Mouse (Mus musculus): ENCODE data around the gene Acot5. TPM values are rescaled to one million over a fixed set of nuclear protein-coding genes. Genes with fewer than 3 reads are reported as not detected.
A peak's percentile ranks its signal among the peaks of the same experiment; 100 is the strongest.
"Not testable (repeated sequence)": the region's sequence is repeated elsewhere in the genome, so short reads cannot be mapped to it uniquely, and the experiment has no call there.

The Acot5 gene
- polyA plus RNA-seq, 1 experiment from 2014 or later, result 0.18 TPM

- Histone ChIP-seq H3K4me2 (no peak overlapping the region), H3K27ac (no peak overlapping the region), H3K4me3 (no peak overlapping the region), H3K9me3 (no peaks in the 10 kb centered on the region), H3K4me1 (no peaks in the 10 kb centered on the region), H3K27me3 (peaks cover 11% of the 10 kb centered on the region), H3K36me3 (no peaks in the 10 kb centered on the region), H3K9ac (no peak overlapping the region)
- no peak for ATAC-seq (ENCODE audit: insufficient number of reproducible peaks, insufficient read depth, low FRiP score, low TSS enrichment, low read depth)
- WGBS, result 69% methylated on average over 5 of the region's 5 CpGs
These were observed 5.9 kb upstream of the Acot5 start for GRCm38 (mm10) chr12:84063228-84063627.

GRCm38 (mm10) chr12:84063833-84064232, 5.3 kb upstream of the Acot5 start:
- no peaks in the 10 kb centered on the region for H3K9me3 ChIP-seq
- H3K4me2 ChIP-seq, result no peak overlapping the region
- H3K9ac ChIP-seq, result no peak overlapping the region
- H3K4me1 ChIP-seq, result no peaks in the 10 kb centered on the region
- no peak overlapping the region for H3K27ac ChIP-seq
- H3K4me3 ChIP-seq, result no peak overlapping the region
- peaks cover 17% of the 10 kb centered on the region for H3K27me3 ChIP-seq
- ATAC-seq (ENCODE audit: insufficient number of reproducible peaks, insufficient read depth, low FRiP score, low TSS enrichment, low read depth), result no peak
- H3K36me3 ChIP-seq, result no peaks in the 10 kb centered on the region
- 88% methylated on average over 2 of the region's 2 CpGs for WGBS

GRCm38 (mm10) chr12:84064621-84065020, 4.5 kb upstream of the Acot5 start:
- Histone ChIP-seq H3K4me3 (no peak overlapping the region), H3K9ac (no peak overlapping the region), H3K4me1 (peaks cover 3% of the 10 kb centered on the region; the same call in 1 of the 2 replicates), H3K27ac (no peak overlapping the region), H3K9me3 (no peaks in the 10 kb centered on the region), H3K36me3 (no peaks in the 10 kb centered on the region), H3K4me2 (no peak overlapping the region), H3K27me3 (peaks cover 23% of the 10 kb centered on the region)
- 73% methylated on average over 8 of the region's 8 CpGs for WGBS
- no peak for ATAC-seq (ENCODE audit: insufficient number of reproducible peaks, insufficient read depth, low FRiP score, low TSS enrichment, low read depth)

- peaks cover 3% of the 10 kb centered on the region; the same call in 1 of the 2 replicates for H3K4me1 ChIP-seq
- no peak overlapping the region for H3K9ac ChIP-seq
- peaks cover 40% of the 10 kb centered on the region for H3K27me3 ChIP-seq
- H3K9me3 ChIP-seq, result no peaks in the 10 kb centered on the region
- no peak for ATAC-seq (ENCODE audit: insufficient number of reproducible peaks, insufficient read depth, low FRiP score, low TSS enrichment, low read depth)
- H3K4me3 ChIP-seq, result no peak overlapping the region
- WGBS, result 78% methylated on average over 4 of the region's 4 CpGs
- no peaks in the 10 kb centered on the region for H3K36me3 ChIP-seq
- no peak overlapping the region for H3K4me2 ChIP-seq
- no peak overlapping the region for H3K27ac ChIP-seq
These were observed 1.4 kb upstream of the Acot5 start for GRCm38 (mm10) chr12:84067752-84068151.

GRCm38 (mm10) chr12:84068296-84068695, 829 bp upstream of the Acot5 start:
- WGBS, result 51% methylated on average over 8 of the region's 8 CpGs
- no peak for ATAC-seq (ENCODE audit: insufficient number of reproducible peaks, insufficient read depth, low FRiP score, low TSS enrichment, low read depth)
- H3K9me3 ChIP-seq, result no peaks in the 10 kb centered on the region
- H3K36me3 ChIP-seq, result no peaks in the 10 kb centered on the region
- no peak overlapping the region for H3K27ac ChIP-seq
- H3K9ac ChIP-seq, result no peak overlapping the region
- H3K4me2 ChIP-seq, result no peak overlapping the region
- no peak overlapping the region for H3K4me3 ChIP-seq
- H3K27me3 ChIP-seq, result peaks cover 40% of the 10 kb centered on the region
- H3K4me1 ChIP-seq, result peaks cover 3% of the 10 kb centered on the region; the same call in 1 of the 2 replicates

- not testable (repeated sequence) for H3K36me3 ChIP-seq; H3K4me1 ChIP-seq; H3K27ac ChIP-seq; ATAC-seq (ENCODE audit: insufficient number of reproducible peaks, insufficient read depth, low FRiP score, low TSS enrichment, low read depth); H3K9me3 ChIP-seq
- H3K9ac ChIP-seq, result 0 out of 2 replicates have a peak overlapping the region, but pooled peaks have one; percentile 49
- H3K27me3 ChIP-seq, result peaks cover 40% of the 10 kb centered on the region
- H3K4me2 ChIP-seq, result peak overlapping the region; percentile 69
- peak overlapping the region; percentile 45 for H3K4me3 ChIP-seq
- WGBS, result 3% methylated on average over 42 of the region's 52 CpGs
These were observed 457 bp downstream of the Acot5 start for GRCm38 (mm10) chr12:84069582-84069981.

GRCm38 (mm10) chr12:84071696-84072095, 2.6 kb downstream of the Acot5 start:
- Histone ChIP-seq H3K4me1 (peaks cover 3% of the 10 kb centered on the region; the same call in 1 of the 2 replicates), H3K9ac (no peak overlapping the region), H3K9me3 (no peaks in the 10 kb centered on the region), H3K4me3 (no peak overlapping the region), H3K27ac (no peak overlapping the region), H3K36me3 (no peaks in the 10 kb centered on the region), H3K27me3 (peaks cover 39% of the 10 kb centered on the region), H3K4me2 (no peak overlapping the region)
- ATAC-seq (ENCODE audit: insufficient number of reproducible peaks, insufficient read depth, low FRiP score, low TSS enrichment, low read depth), result no peak
- WGBS, result 92% methylated on average over 2 of the region's 2 CpGs

- H3K36me3 ChIP-seq, result no peaks in the 10 kb centered on the region
- WGBS, result 81% methylated on average over 4 of the region's 4 CpGs
- H3K4me3 ChIP-seq, result no peak overlapping the region
- H3K9me3 ChIP-seq, result no peaks in the 10 kb centered on the region
- no peaks in the 10 kb centered on the region for H3K4me1 ChIP-seq
- no peak overlapping the region for H3K4me2 ChIP-seq
- ATAC-seq (ENCODE audit: insufficient number of reproducible peaks, insufficient read depth, low FRiP score, low TSS enrichment, low read depth), result no peak
- no peak overlapping the region for H3K9ac ChIP-seq
- no peak overlapping the region for H3K27ac ChIP-seq
- H3K27me3 ChIP-seq, result no peaks in the 10 kb centered on the region
These were observed 8.4 kb downstream of the Acot5 start for GRCm38 (mm10) chr12:84077371-84077990.

- Histone ChIP-seq H3K9ac (no peak overlapping the region), H3K27ac (no peak overlapping the region), H3K4me1 (no peaks in the 10 kb centered on the region), H3K36me3 (no peaks in the 10 kb centered on the region), H3K27me3 (no peaks in the 10 kb centered on the region), H3K9me3 (no peaks in the 10 kb centered on the region), H3K4me3 (no peak overlapping the region), H3K4me2 (no peak overlapping the region)
- WGBS, result 76% methylated on average over 2 of the region's 2 CpGs
- no peak for ATAC-seq (ENCODE audit: insufficient number of reproducible peaks, insufficient read depth, low FRiP score, low TSS enrichment, low read depth)
These were observed 14.7 kb downstream of the Acot5 start for GRCm38 (mm10) chr12:84083842-84084241.

GRCm38 (mm10) chr12:84084581-84084980, 15.5 kb downstream of the Acot5 start:
- no peaks in the 10 kb centered on the region for H3K36me3 ChIP-seq
- no peak overlapping the region for H3K9ac ChIP-seq
- H3K4me2 ChIP-seq, result no peak overlapping the region
- H3K4me1 ChIP-seq, result no peaks in the 10 kb centered on the region
- H3K27ac ChIP-seq, result no peak overlapping the region
- ATAC-seq (ENCODE audit: insufficient number of reproducible peaks, insufficient read depth, low FRiP score, low TSS enrichment, low read depth), result no peak
- H3K4me3 ChIP-seq, result no peak overlapping the region
- 87% methylated on average over 4 of the region's 4 CpGs for WGBS
- peaks cover under 1% of the 10 kb centered on the region for H3K9me3 ChIP-seq
- no peaks in the 10 kb centered on the region for H3K27me3 ChIP-seq

GRCm38 (mm10) chr12:84094666-84095065, 25.5 kb downstream of the Acot5 start:
- H3K9ac ChIP-seq; H3K27me3 ChIP-seq; H3K36me3 ChIP-seq; H3K27ac ChIP-seq; ATAC-seq (ENCODE audit: insufficient number of reproducible peaks, insufficient read depth, low FRiP score, low TSS enrichment, low read depth); H3K4me2 ChIP-seq; H3K4me3 ChIP-seq; H3K4me1 ChIP-seq: not testable (repeated sequence)
- peaks cover 19% of the 10 kb centered on the region for H3K9me3 ChIP-seq
- 85% methylated on average over 5 of the region's 5 CpGs for WGBS

GRCm38 (mm10) chr12:84099605-84100004, 30.5 kb downstream of the Acot5 start:
- Histone ChIP-seq H3K27me3 (no peaks in the 10 kb centered on the region), H3K4me3 (no peak overlapping the region), H3K4me2 (no peak overlapping the region), H3K4me1 (peaks cover 4% of the 10 kb centered on the region; the same call in 1 of the 2 replicates), H3K36me3 (no peaks in the 10 kb centered on the region), H3K9me3 (no peaks in the 10 kb centered on the region), H3K9ac (no peak overlapping the region), H3K27ac (no peak overlapping the region)
- 94% methylated on average over 2 of the region's 2 CpGs for WGBS
- no peak for ATAC-seq (ENCODE audit: insufficient number of reproducible peaks, insufficient read depth, low FRiP score, low TSS enrichment, low read depth)

Data from embryonic facial prominence, embryonic 13.5 days (tissue).